In genomic region chr10:108432194-108432593, GRCm38 (mm10) we compare ENCODE assay signal across 11 mouse cellular contexts.
DNase-seq lines count a peak whose midpoint lies in the region; ATAC-seq and TF ChIP-seq lines count a peak whose summit lies in the region.
"Had no signal": no experiment of that assay in that cellular context is flagged by ENCODE, and none has a peak within 500 bp of the region (broad histone marks: within the 10 kb centered on the region; RNA-seq: fewer than 3 reads in every experiment).

No protein-coding gene starts in this region.

- no peak overlapping the region for H3ac ChIP-seq in C2C12 (ENCODE audit: control insufficient read depth, insufficient read length, low read depth)

- no peaks in the 10 kb centered on the region for H3K79me2 ChIP-seq in C2C12 (ENCODE audit: control insufficient read depth, insufficient read depth)

- no peak for TF ChIP-seq CTCF in C2C12 (IDR thresholded peaks at IDR 0.05; ENCODE audit: control insufficient read depth, insufficient read depth, insufficient read length)

- H3K36me3 ChIP-seq in heart, embryonic 15.5 days: no peaks in the 10 kb centered on the region
- H3K36me3 ChIP-seq in C2C12 (ENCODE audit: control insufficient read depth, insufficient read depth): no peaks in the 10 kb centered on the region
- H3K36me3 ChIP-seq in liver, embryonic 13.5 days: no peaks in the 10 kb centered on the region
- H3K36me3 ChIP-seq: G1E; midbrain, embryonic 12.5 days had no signal

- peaks cover 17% of the 10 kb centered on the region for H3K4me1 ChIP-seq in heart, embryonic 15.5 days (replicated peaks)
- 0 out of 2 replicates have a peak, but pooled peaks cover 8% of the 10 kb centered on the region for H3K4me1 ChIP-seq in liver, embryonic 13.5 days (replicated peaks)

- H3K27ac ChIP-seq in heart, embryonic 15.5 days: no peak overlapping the region
- H3K27ac ChIP-seq in liver, embryonic 13.5 days: no peak overlapping the region
- H3K27ac ChIP-seq: midbrain, embryonic 12.5 days had no signal

- no peaks in the 10 kb centered on the region for H3K79me3 ChIP-seq in C2C12 (ENCODE audit: low read depth)

- no peak overlapping the region for H3K4me3 ChIP-seq in heart, embryonic 15.5 days
- no peak overlapping the region for H3K4me3 ChIP-seq in C2C12 (ENCODE audit: insufficient read depth, poor library complexity, severe bottlenecking)
- no peak overlapping the region for H3K4me3 ChIP-seq in liver, embryonic 13.5 days (replicated peaks)
- H3K4me3 ChIP-seq: midbrain, embryonic 12.5 days had no signal

- WGBS in heart, embryonic 15.5 days: 23% methylated on average over 10 of the region's 10 CpGs
- 41% methylated on average over 10 of the region's 10 CpGs for WGBS in liver, embryonic 13.5 days (ENCODE audit: insufficient replicate concordance)

- no peaks in the 10 kb centered on the region for H3K27me3 ChIP-seq in heart, embryonic 15.5 days
- no peaks in the 10 kb centered on the region for H3K27me3 ChIP-seq in C2C12 (ENCODE audit: control insufficient read depth, insufficient read depth, insufficient read length)
- no peaks in the 10 kb centered on the region for H3K27me3 ChIP-seq in liver, embryonic 13.5 days
- H3K27me3 ChIP-seq: midbrain, embryonic 12.5 days had no signal

- ATAC-seq in heart, embryonic 15.5 days (replicated peaks; ENCODE audit: insufficient number of reproducible peaks, insufficient read depth, low FRiP score, low read depth): no peak
- peak; percentile 73 for ATAC-seq in liver, embryonic 13.5 days (ENCODE audit: low read depth)
- no peak for ATAC-seq in CD4-positive, CD25-positive, alpha-beta regulatory T cell, adult 4 months

- H3K9ac ChIP-seq in heart, embryonic 15.5 days: no peak overlapping the region
- H3K9ac ChIP-seq in liver, embryonic 13.5 days: no peak overlapping the region
- H3K9ac ChIP-seq: midbrain, embryonic 12.5 days had no signal

- no peaks in the 10 kb centered on the region for H3K9me3 ChIP-seq in heart, embryonic 15.5 days (replicated peaks)
- H3K9me3 ChIP-seq in liver, embryonic 13.5 days (replicated peaks): no peaks in the 10 kb centered on the region
- H3K9me3 ChIP-seq: G1E; midbrain, embryonic 12.5 days had no signal

- peak overlapping the region; percentile 27 for H3K4me2 ChIP-seq in heart, embryonic 15.5 days
- no peak overlapping the region for H3K4me2 ChIP-seq in liver, embryonic 13.5 days
- H3K4me2 ChIP-seq: midbrain, embryonic 12.5 days had no signal

- no peak for DNase-seq in heart, adult 8-10 months (ENCODE audit: low spot score)
- DNase-seq in embryo, embryonic 10.5 days (ENCODE audit: low spot score): peak; percentile 67
- no peak for DNase-seq in liver, embryonic 13.5 days
- no peak for DNase-seq in cerebellum, postnatal 36 days
- no peak for DNase-seq in adrenal gland, adult 18-20 months (ENCODE audit: low spot score in 2 of 2)
- DNase-seq: gastrocnemius, postnatal 36 days had no signal

TF ChIP-seq in C2C12, 6 proteins besides CTCF, POLR2A, EP300 and RAD21:
- TF ChIP-seq CEBPB (IDR thresholded peaks at IDR 0.05; ENCODE audit: low read depth) (peak; percentile 65), MYOG (IDR thresholded peaks at IDR 0.05; ENCODE audit: control insufficient read depth, extremely low read depth, insufficient read length) (no peak), MAX (IDR thresholded peaks at IDR 0.05) (no peak), FOSL1 (IDR thresholded peaks at IDR 0.05; ENCODE audit: insufficient read depth, low read length, poor library complexity, severe bottlenecking) (no peak), MYOD1 (IDR thresholded peaks at IDR 0.05; ENCODE audit: control insufficient read depth, insufficient read length, low read depth) (no peak)
